Mouse (Mus musculus): ENCODE results near the gene Gadd45a.

- TF ChIP-seq CTCF (IDR thresholded peaks at IDR 0.05; ENCODE audit: low read depth) (no peak), EP300 (IDR thresholded peaks at IDR 0.05; ENCODE audit: low read depth) (no peak)
Measured at GRCm38 (mm10) chr6:67045424-67045823, 8.2 kb upstream of the Gadd45a start.
